Mouse (Mus musculus) lung, adult 2 months (tissue): ENCODE results near the gene Arhgap44. TPM values are rescaled to one million over a fixed set of nuclear protein-coding genes. Genes with fewer than 3 reads are reported as not detected.

Experiments
- DNase-seq: peaks from one replicate; pipeline ENCODE4 v3.0.0; 2022
- H3K4me1 ChIP-seq: fragments of 200-500 bp; 2 replicates; pipeline ENCODE4 v1.6.1; 2011; ENCODE audit warnings: low read length; ENCODE audit not compliant: control insufficient read depth, insufficient read depth
- H3K4me3 ChIP-seq: fragments of 200-500 bp; replicated peaks from 2 replicates; pipeline ENCODE3; 2011; ENCODE audit warnings: low read depth, mild to moderate bottlenecking, control low read depth, low read length; ENCODE audit errors: extremely low read depth
- CTCF ChIP-seq: fragments of 200-500 bp; IDR thresholded peaks from 2 replicates; pipeline ENCODE4 v1.5.1; 2011; ENCODE audit warnings: mild to moderate bottlenecking, low read length, control low read depth; ENCODE audit not compliant: insufficient read depth
- POLR2A ChIP-seq: fragments of 200-500 bp; IDR thresholded peaks from 2 replicates; pipeline ENCODE4 v1.6.1; 2011; ENCODE audit warnings: low read depth, mild to moderate bottlenecking, control low read depth, low read length, borderline replicate concordance; ENCODE audit errors: extremely low read depth
- WGBS: fragments of 180-500 bp; shearing (Covaris S2); methylation state at CpG from one replicate; pipeline ENCODE4 v1.1.7; 2018; 5-methylcytosine and 5-hydroxymethylcytosine counted together
- polyA plus RNA-seq: library from polyadenylated mRNA; depleted of rRNA; stranded (reverse); fragments of >200 nt; gene quantifications from 2 replicates; pipeline ENCODE4 v1.2.3, GENCODE M21; 2012

The Arhgap44 gene
- polyA plus RNA-seq, 1 experiment = 32.6 TPM

GRCm38 (mm10) chr11:65142838-65143417, 19.8 kb downstream of the Arhgap44 start:
- Histone ChIP-seq H3K4me1 (no peaks in the 10 kb centered on the region; the same call in 1 of the 2 replicates), H3K4me3 (no peak overlapping the region)
- no peak for DNase-seq
- WGBS = 72% methylated on average over 4 of the region's 4 CpGs
- no peak for TF ChIP-seq CTCF
- TF ChIP-seq POLR2A = no peak

DNA sequence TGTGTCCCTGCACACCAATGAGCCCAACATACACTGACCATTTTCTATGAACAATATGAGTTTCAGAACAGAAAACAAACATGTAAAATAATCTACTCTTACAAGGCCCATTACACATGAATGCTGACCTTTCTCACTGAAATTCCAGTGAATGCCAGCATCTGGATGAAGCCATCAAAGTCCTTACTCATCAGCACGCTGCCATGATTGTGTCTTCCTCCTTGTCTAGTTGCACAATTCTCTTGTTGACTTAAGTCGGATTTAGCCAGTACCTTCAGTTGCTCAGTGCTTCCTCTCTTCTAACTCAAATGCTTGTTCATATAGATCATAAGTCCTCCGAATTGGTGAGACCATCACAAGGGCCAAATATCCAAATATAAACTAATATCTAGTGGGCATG, 23.7 kb downstream of the Arhgap44 start:
- DNase-seq = no peak
- TF ChIP-seq CTCF (no peak), POLR2A (no peak)
- 74% methylated on average over 3 of the region's 3 CpGs for WGBS
- peaks cover 2% of the 10 kb centered on the region; the same call in 1 of the 2 replicates for H3K4me1 ChIP-seq
- no peak overlapping the region for H3K4me3 ChIP-seq

- Histone ChIP-seq H3K4me1 (peaks cover 2% of the 10 kb centered on the region; the same call in 1 of the 2 replicates), H3K4me3 (no peak overlapping the region)
- 65% methylated on average over 2 of the region's 2 CpGs for WGBS
- no peak for DNase-seq
- TF ChIP-seq POLR2A = no peak
- TF ChIP-seq CTCF = no peak
Observed at GRCm38 (mm10) chr11:65137145-65137652, 25.6 kb downstream of the Arhgap44 start.

DNA sequence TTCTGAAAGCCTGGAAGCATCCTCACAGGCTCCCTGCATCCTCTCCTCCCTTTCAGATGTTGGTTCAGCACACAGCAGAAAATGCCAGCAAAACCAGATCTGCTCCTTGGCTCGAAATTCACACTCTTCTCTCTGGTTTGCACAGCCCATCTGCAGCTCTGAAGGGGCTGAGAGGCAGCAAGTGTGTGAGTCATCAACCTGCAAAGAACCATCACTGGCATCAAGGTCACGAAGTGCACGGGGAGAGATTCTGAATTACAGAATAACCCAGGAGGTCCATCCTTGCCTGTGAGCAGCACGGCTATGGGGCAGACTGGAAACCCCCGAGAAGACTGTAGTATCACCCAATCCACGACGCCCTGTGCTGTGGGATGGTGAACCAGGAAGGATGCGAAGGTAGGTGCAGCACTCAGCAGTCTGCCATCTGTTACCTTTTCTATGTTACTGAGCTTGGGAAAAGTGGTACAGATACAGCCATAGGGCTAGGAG, 27.5 kb downstream of the Arhgap44 start:
- H3K4me3 ChIP-seq = no peak overlapping the region
- WGBS = 77% methylated on average over 8 of the region's 8 CpGs
- TF ChIP-seq POLR2A (no peak), CTCF (no peak)
- no peak for DNase-seq
- peaks cover 2% of the 10 kb centered on the region; the same call in 1 of the 2 replicates for H3K4me1 ChIP-seq

- WGBS = 84% methylated on average over 4 of the region's 4 CpGs
- Histone ChIP-seq H3K4me3 (no peak overlapping the region), H3K4me1 (peaks cover 2% of the 10 kb centered on the region; the same call in 1 of the 2 replicates)
- no peak for DNase-seq
- TF ChIP-seq POLR2A (no peak), CTCF (no peak)
Observed at GRCm38 (mm10) chr11:65133661-65134060, 29.1 kb downstream of the Arhgap44 start.

- no peak for DNase-seq
- WGBS = 68% methylated on average over 4 of the region's 4 CpGs
- TF ChIP-seq CTCF = peak; percentile 45; the same call in 1 of the 2 replicates
- TF ChIP-seq POLR2A = no peak
- H3K4me1 ChIP-seq = 0 out of 2 replicates have a peak, but pooled peaks cover 2% of the 10 kb centered on the region
- H3K4me3 ChIP-seq = no peak overlapping the region
Observed at GRCm38 (mm10) chr11:65129110-65129509, 33.7 kb downstream of the Arhgap44 start.

DNA sequence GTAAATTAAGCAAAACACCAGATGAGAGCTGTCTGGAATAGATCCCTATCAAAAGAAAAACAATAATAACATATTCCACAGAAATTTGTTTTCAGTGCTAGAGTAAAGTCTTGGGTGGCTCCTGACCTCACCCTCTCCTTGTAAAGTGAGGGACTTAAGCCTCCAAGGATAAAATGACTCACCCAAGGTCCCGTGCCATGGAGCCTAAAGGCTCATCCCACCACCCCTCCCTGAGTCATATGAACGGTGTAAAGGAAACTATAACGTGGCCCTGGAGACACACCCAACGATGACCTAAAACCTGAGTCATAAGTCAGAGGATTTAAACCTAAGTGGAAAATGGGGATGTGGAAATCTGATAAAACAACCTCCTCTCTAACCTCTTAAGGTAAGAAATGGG, 34.1 kb downstream of the Arhgap44 start:
- DNase-seq = no peak
- whole genome bisulfite sequencing = 59% methylated on average over 4 of the region's 4 CpGs
- no peak for TF ChIP-seq CTCF
- no peak for TF ChIP-seq POLR2A
- H3K4me3 ChIP-seq = no peak overlapping the region
- 0 out of 2 replicates have a peak, but pooled peaks cover 2% of the 10 kb centered on the region for H3K4me1 ChIP-seq

- no peak for DNase-seq
- 78% methylated on average over 9 of the region's 9 CpGs for WGBS
- Histone ChIP-seq H3K4me1 (0 out of 2 replicates have a peak, but pooled peaks cover 2% of the 10 kb centered on the region), H3K4me3 (no peak overlapping the region)
- TF ChIP-seq CTCF (no peak), POLR2A (no peak)
Observed at GRCm38 (mm10) chr11:65126566-65126965, 36.2 kb downstream of the Arhgap44 start.

DNA sequence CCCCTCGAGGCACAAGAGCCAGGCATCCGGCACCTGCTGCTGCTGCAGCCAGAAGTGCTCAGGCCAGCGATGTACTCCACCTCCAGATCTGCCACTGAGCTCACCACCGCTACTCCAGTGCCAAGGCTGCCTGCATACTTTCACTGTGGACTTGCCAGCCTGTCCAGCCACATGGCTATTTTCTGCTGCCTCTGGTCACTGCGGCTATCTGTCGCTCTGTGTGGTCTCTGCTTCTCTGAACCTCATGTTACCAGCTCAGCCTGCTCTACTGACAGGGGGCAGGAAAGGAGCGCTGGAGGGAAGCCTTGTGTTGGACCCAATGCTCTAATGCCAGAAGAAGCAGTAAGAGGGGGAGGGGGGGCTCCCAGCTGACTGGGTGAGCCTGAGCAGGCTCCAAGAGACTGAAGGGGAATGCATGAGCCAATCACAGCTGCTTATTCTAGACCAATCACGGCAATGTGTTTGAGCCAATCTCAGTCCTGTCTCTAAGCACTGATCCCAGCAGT, 37.8 kb downstream of the Arhgap44 start:
- 39% methylated on average over 8 of the region's 8 CpGs for WGBS
- DNase-seq = no peak

More for the DNA sequence above, 37.8 kb downstream of the Arhgap44 start:
- no peak overlapping the region for H3K4me3 ChIP-seq
- 0 out of 2 replicates have a peak, but pooled peaks cover 2% of the 10 kb centered on the region for H3K4me1 ChIP-seq
- TF ChIP-seq POLR2A (no peak), CTCF (no peak)
